Mouse (Mus musculus): ENCODE measurements around the gene Bpnt1. TPM values are rescaled to one million over a fixed set of nuclear protein-coding genes. Genes with fewer than 3 reads are reported as not detected.
"Not testable (repeated sequence)": the region's sequence is repeated elsewhere in the genome, so short reads cannot be mapped to it uniquely, and the experiment has no call there.

The Bpnt1 gene
- polyA plus RNA-seq, 1 experiment from 2014 or later, result 46.1 TPM

GRCm38 (mm10) chr1:185315846-185316568 lies 15.9 kb upstream of the Bpnt1 start:
- Histone ChIP-seq H3K4me2 (ENCODE audit: low read length) (no peak overlapping the region), H3K27ac (ENCODE audit: low read length) (no peak overlapping the region), H3K36me3 (ENCODE audit: control insufficient read depth, insufficient read depth, low read length) (peaks cover 38% of the 10 kb centered on the region), H3K27me3 (ENCODE audit: control insufficient read depth, insufficient read depth, low read depth, low read length) (no peaks in the 10 kb centered on the region), H3K9me3 (replicated peaks; ENCODE audit: control insufficient read depth, low read length, poor library complexity, severe bottlenecking) (no peaks in the 10 kb centered on the region), H3K9ac (ENCODE audit: low read depth, low read length) (no peak overlapping the region), H3K4me1 (ENCODE audit: control insufficient read depth, insufficient read depth, low read length) (no peaks in the 10 kb centered on the region), H3K4me3 (ENCODE audit: low read depth, low read length) (no peak overlapping the region)
- ATAC-seq, result no peak
- 88% methylated on average over 16 of the region's 16 CpGs for WGBS

- not testable (repeated sequence) for ATAC-seq
- peaks cover 18% of the 10 kb centered on the region for H3K4me1 ChIP-seq (ENCODE audit: control insufficient read depth, insufficient read depth, low read length)
- WGBS, result 54% methylated on average over 3 of the region's 3 CpGs
Measured at GRCm38 (mm10) chr1:185327754-185328345, 4.1 kb upstream of the Bpnt1 start.

GRCm38 (mm10) chr1:185328721-185329610 lies 3.0 kb upstream of the Bpnt1 start, which contains the start of gene Iars2:
Gene Iars2, minus strand, starts transcription at chr1:185329396.
- Histone ChIP-seq H3K27ac (ENCODE audit: low read length) (peak within 1 kb of the TSS; percentile 92), H3K9ac (ENCODE audit: low read depth, low read length) (peak within 1 kb of the TSS; percentile 91), H3K4me1 (ENCODE audit: control insufficient read depth, insufficient read depth, low read length) (peaks cover 29% of the 10 kb centered on the region), H3K4me3 (ENCODE audit: low read depth, low read length) (peak within 1 kb of the TSS; percentile 77), H3K27me3 (ENCODE audit: control insufficient read depth, insufficient read depth, low read depth, low read length) (no peaks in the 10 kb centered on the region), H3K4me2 (ENCODE audit: low read length) (peak within 1 kb of the TSS; percentile 68), H3K9me3 (replicated peaks; ENCODE audit: control insufficient read depth, low read length, poor library complexity, severe bottlenecking) (no peaks in the 10 kb centered on the region), H3K36me3 (ENCODE audit: control insufficient read depth, insufficient read depth, low read length) (peaks cover 11% of the 10 kb centered on the region; the same call in 1 of the 2 replicates)
- peak; percentile 94 for ATAC-seq
- WGBS, result under 1% methylated on average over 68 of the region's 76 CpGs

More at GRCm38 (mm10) chr1:185327754-185328345, 4.1 kb upstream of the Bpnt1 start:
- not testable (repeated sequence) for H3K27ac ChIP-seq (ENCODE audit: low read length); H3K27me3 ChIP-seq (ENCODE audit: control insufficient read depth, insufficient read depth, low read depth, low read length); H3K9ac ChIP-seq (ENCODE audit: low read depth, low read length); H3K9me3 ChIP-seq (replicated peaks; ENCODE audit: control insufficient read depth, low read length, poor library complexity, severe bottlenecking)
- H3K4me2 ChIP-seq (ENCODE audit: low read length), result peak overlapping the region; percentile 68
- H3K36me3 ChIP-seq (ENCODE audit: control insufficient read depth, insufficient read depth, low read length), result peaks cover 18% of the 10 kb centered on the region; the same call in 1 of the 2 replicates
- H3K4me3 ChIP-seq (ENCODE audit: low read depth, low read length), result 0 out of 2 replicates have a peak overlapping the region, but pooled peaks have one; percentile 77

- no peaks in the 10 kb centered on the region for H3K9me3 ChIP-seq (replicated peaks; ENCODE audit: control insufficient read depth, low read length, poor library complexity, severe bottlenecking)
- H3K27ac ChIP-seq (ENCODE audit: low read length), result no peak overlapping the region
- H3K4me3 ChIP-seq (ENCODE audit: low read depth, low read length), result no peak overlapping the region; the same call in 1 of the 2 replicates
- whole genome bisulfite sequencing, result 91% methylated on average over 8 of the region's 8 CpGs
- no peak for ATAC-seq
- no peak overlapping the region for H3K9ac ChIP-seq (ENCODE audit: low read depth, low read length)
- H3K36me3 ChIP-seq (ENCODE audit: control insufficient read depth, insufficient read depth, low read length), result peaks cover 7% of the 10 kb centered on the region; the same call in 1 of the 2 replicates
- no peaks in the 10 kb centered on the region for H3K27me3 ChIP-seq (ENCODE audit: control insufficient read depth, insufficient read depth, low read depth, low read length)
- H3K4me1 ChIP-seq (ENCODE audit: control insufficient read depth, insufficient read depth, low read length), result peaks cover 36% of the 10 kb centered on the region
- peak overlapping the region; percentile 68 for H3K4me2 ChIP-seq (ENCODE audit: low read length)
Measured at GRCm38 (mm10) chr1:185329851-185330250, 2.1 kb upstream of the Bpnt1 start.

- ATAC-seq, result no peak
- 55% methylated on average over 5 of the region's 5 CpGs for WGBS
- peaks cover 36% of the 10 kb centered on the region for H3K4me1 ChIP-seq (ENCODE audit: control insufficient read depth, insufficient read depth, low read length)
- H3K4me3 ChIP-seq (ENCODE audit: low read depth, low read length), result no peak overlapping the region
- peak overlapping the region; percentile 25; the same call in 1 of the 2 replicates for H3K9ac ChIP-seq (ENCODE audit: low read depth, low read length)
- no peaks in the 10 kb centered on the region for H3K9me3 ChIP-seq (replicated peaks; ENCODE audit: control insufficient read depth, low read length, poor library complexity, severe bottlenecking)
- H3K36me3 ChIP-seq (ENCODE audit: control insufficient read depth, insufficient read depth, low read length), result peaks cover 6% of the 10 kb centered on the region; the same call in 1 of the 2 replicates
- no peaks in the 10 kb centered on the region for H3K27me3 ChIP-seq (ENCODE audit: control insufficient read depth, insufficient read depth, low read depth, low read length)
- H3K27ac ChIP-seq (ENCODE audit: low read length), result no peak overlapping the region; the same call in 1 of the 2 replicates
- H3K4me2 ChIP-seq (ENCODE audit: low read length), result peak overlapping the region; percentile 86
Measured at GRCm38 (mm10) chr1:185331364-185331763, 585 bp upstream of the Bpnt1 start.

GRCm38 (mm10) chr1:185333651-185334050 lies 1.7 kb downstream of the Bpnt1 start:
- no peak overlapping the region for H3K4me3 ChIP-seq (ENCODE audit: low read depth, low read length)
- ATAC-seq, result no peak
- no peak overlapping the region for H3K27ac ChIP-seq (ENCODE audit: low read length)
- H3K9ac ChIP-seq (ENCODE audit: low read depth, low read length), result no peak overlapping the region
- no peaks in the 10 kb centered on the region for H3K9me3 ChIP-seq (replicated peaks; ENCODE audit: control insufficient read depth, low read length, poor library complexity, severe bottlenecking)
- no peaks in the 10 kb centered on the region for H3K36me3 ChIP-seq (ENCODE audit: control insufficient read depth, insufficient read depth, low read length)
- WGBS, result 92% methylated on average over 5 of the region's 5 CpGs
- peaks cover 30% of the 10 kb centered on the region for H3K4me1 ChIP-seq (ENCODE audit: control insufficient read depth, insufficient read depth, low read length)
- H3K27me3 ChIP-seq (ENCODE audit: control insufficient read depth, insufficient read depth, low read depth, low read length), result no peaks in the 10 kb centered on the region
- H3K4me2 ChIP-seq (ENCODE audit: low read length), result no peak overlapping the region

GRCm38 (mm10) chr1:185334136-185334535 lies 2.2 kb downstream of the Bpnt1 start:
- H3K9ac ChIP-seq (ENCODE audit: low read depth, low read length), result no peak overlapping the region
- H3K27me3 ChIP-seq (ENCODE audit: control insufficient read depth, insufficient read depth, low read depth, low read length), result no peaks in the 10 kb centered on the region
- H3K4me2 ChIP-seq (ENCODE audit: low read length), result 0 out of 2 replicates have a peak overlapping the region, but pooled peaks have one; percentile 1
- no peaks in the 10 kb centered on the region for H3K36me3 ChIP-seq (ENCODE audit: control insufficient read depth, insufficient read depth, low read length)
- WGBS, result 91% methylated on average over 4 of the region's 4 CpGs
- peaks cover 30% of the 10 kb centered on the region for H3K4me1 ChIP-seq (ENCODE audit: control insufficient read depth, insufficient read depth, low read length)
- no peak overlapping the region for H3K27ac ChIP-seq (ENCODE audit: low read length)
- no peaks in the 10 kb centered on the region for H3K9me3 ChIP-seq (replicated peaks; ENCODE audit: control insufficient read depth, low read length, poor library complexity, severe bottlenecking)
- H3K4me3 ChIP-seq (ENCODE audit: low read depth, low read length), result no peak overlapping the region
- no peak for ATAC-seq

GRCm38 (mm10) chr1:185335231-185335765 lies 3.3 kb downstream of the Bpnt1 start:
- Histone ChIP-seq H3K4me1 (ENCODE audit: control insufficient read depth, insufficient read depth, low read length) (peaks cover 25% of the 10 kb centered on the region), H3K27ac (ENCODE audit: low read length) (no peak overlapping the region), H3K9ac (ENCODE audit: low read depth, low read length) (no peak overlapping the region), H3K4me2 (ENCODE audit: low read length) (no peak overlapping the region), H3K9me3 (replicated peaks; ENCODE audit: control insufficient read depth, low read length, poor library complexity, severe bottlenecking) (no peaks in the 10 kb centered on the region), H3K36me3 (ENCODE audit: control insufficient read depth, insufficient read depth, low read length) (peaks cover 5% of the 10 kb centered on the region), H3K27me3 (ENCODE audit: control insufficient read depth, insufficient read depth, low read depth, low read length) (no peaks in the 10 kb centered on the region), H3K4me3 (ENCODE audit: low read depth, low read length) (no peak overlapping the region)
- 60% methylated on average over 6 of the region's 6 CpGs for WGBS
- no peak for ATAC-seq
